Mouse (Mus musculus): Measurements from ENCODE around the gene Mtrf1. TPM values are rescaled to one million over a fixed set of nuclear protein-coding genes. Genes with fewer than 3 reads are reported as not detected.
"Not testable (repeated sequence)": the region's sequence is repeated elsewhere in the genome, so short reads cannot be mapped to it uniquely, and the experiment has no call there.

Mtrf1 gene
- total and polyA plus RNA-seq, 2 experiments, result 2.3 to 10.3 TPM

GRCm38 (mm10) chr14:79409278-79409830 lies 11.8 kb downstream of the Mtrf1 start:
- H3K36me3 ChIP-seq (ENCODE audit: control insufficient read depth, insufficient read depth, low read length), result peaks cover 8% of the 10 kb centered on the region
- no peaks in the 10 kb centered on the region for H3K79me2 ChIP-seq (ENCODE audit: control insufficient read depth, insufficient read depth, low read length)
- no peak overlapping the region for H3K4me3 ChIP-seq (ENCODE audit: insufficient read depth, low read depth, low read length)
- no peaks in the 10 kb centered on the region for H3K27me3 ChIP-seq (ENCODE audit: control insufficient read depth, insufficient read depth, low read length)
- H3K4me1 ChIP-seq (ENCODE audit: control insufficient read depth, insufficient read depth, low read length), result no peaks in the 10 kb centered on the region; the same call in 1 of the 2 replicates
- TF ChIP-seq CTCF (IDR thresholded peaks at IDR 0.05; ENCODE audit: low read depth, low read length) (no peak), POLR2A (IDR thresholded peaks at IDR 0.05; ENCODE audit: extremely low read depth, insufficient read depth, low read length) (no peak)
- DNase-seq (ENCODE audit: extremely low read depth, low read depth, low spot score), result peak; percentile 69
- H3K27ac ChIP-seq (replicated peaks; ENCODE audit: insufficient read depth, low read depth, low read length), result no peak overlapping the region
- WGBS, result 22% methylated on average over 6 of the region's 6 CpGs
- no peak overlapping the region for H3K9ac ChIP-seq (ENCODE audit: low read depth, low read length)

DNA sequence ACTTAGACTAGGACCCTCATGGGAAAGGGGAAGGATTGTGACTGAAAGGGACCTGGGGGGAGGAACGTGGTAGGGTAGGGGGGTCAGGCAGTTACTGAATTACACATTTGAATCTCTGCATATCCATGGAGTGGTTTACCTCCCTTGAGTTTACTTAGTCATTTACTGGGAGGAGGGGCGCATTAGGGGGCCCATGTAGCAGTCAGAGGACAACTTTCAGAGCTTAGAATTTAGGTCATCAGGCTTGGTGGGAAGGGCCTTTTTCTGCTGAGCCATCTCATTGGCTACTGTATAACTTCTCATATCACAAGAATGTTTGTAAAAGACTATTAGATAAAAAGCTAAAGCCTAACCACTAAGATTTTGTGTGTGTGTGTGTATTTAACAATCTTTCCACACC lies 13.1 kb downstream of the Mtrf1 start:
- H3K36me3 ChIP-seq (ENCODE audit: control insufficient read depth, insufficient read depth, low read length), result peaks cover 8% of the 10 kb centered on the region
- H3K9ac ChIP-seq (ENCODE audit: low read depth, low read length), result no peak overlapping the region
- H3K4me1 ChIP-seq (ENCODE audit: control insufficient read depth, insufficient read depth, low read length), result no peaks in the 10 kb centered on the region; the same call in 1 of the 2 replicates
- no peak overlapping the region for H3K27ac ChIP-seq (replicated peaks; ENCODE audit: insufficient read depth, low read depth, low read length)
- no peak overlapping the region for H3K4me3 ChIP-seq (ENCODE audit: insufficient read depth, low read depth, low read length)
- DNase-seq (ENCODE audit: extremely low read depth, low read depth, low spot score), result no peak
- no peaks in the 10 kb centered on the region for H3K79me2 ChIP-seq (ENCODE audit: control insufficient read depth, insufficient read depth, low read length)
- H3K27me3 ChIP-seq (ENCODE audit: control insufficient read depth, insufficient read depth, low read length), result no peaks in the 10 kb centered on the region
- TF ChIP-seq CTCF (IDR thresholded peaks at IDR 0.05; ENCODE audit: low read depth, low read length), result no peak
- 91% methylated on average over 2 of the region's 2 CpGs for WGBS

DNA sequence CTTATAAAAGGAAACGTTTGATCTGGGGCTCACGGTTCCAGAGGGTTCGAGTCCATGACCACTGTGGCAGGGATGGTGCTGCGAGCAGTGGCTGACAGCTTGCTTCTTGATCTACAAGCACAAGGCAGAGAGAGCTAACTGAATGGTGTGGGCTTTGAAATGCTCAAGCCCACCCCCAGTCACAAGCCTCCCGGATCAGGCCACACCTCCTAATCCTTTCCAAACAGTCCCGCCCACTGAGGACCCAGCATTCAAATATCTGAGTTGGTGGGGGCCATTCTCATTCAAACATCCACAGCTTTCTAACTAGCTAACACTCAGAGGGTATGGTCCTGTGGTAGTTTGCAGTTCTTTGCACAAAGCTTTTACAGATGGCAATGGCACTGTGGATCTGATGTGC lies 15.5 kb downstream of the Mtrf1 start:
- WGBS, result 96% methylated on average over 6 of the region's 6 CpGs
- TF ChIP-seq POLR2A (IDR thresholded peaks at IDR 0.05; ENCODE audit: extremely low read depth, insufficient read depth, low read length) (no peak), CTCF (IDR thresholded peaks at IDR 0.05; ENCODE audit: low read depth, low read length) (no peak)
- Histone ChIP-seq H3K27ac (replicated peaks; ENCODE audit: insufficient read depth, low read depth, low read length) (no peak overlapping the region), H3K79me2 (ENCODE audit: control insufficient read depth, insufficient read depth, low read length) (no peaks in the 10 kb centered on the region), H3K4me3 (ENCODE audit: insufficient read depth, low read depth, low read length) (no peak overlapping the region), H3K4me1 (ENCODE audit: control insufficient read depth, insufficient read depth, low read length) (no peaks in the 10 kb centered on the region; the same call in 1 of the 2 replicates), H3K9ac (ENCODE audit: low read depth, low read length) (no peak overlapping the region), H3K36me3 (ENCODE audit: control insufficient read depth, insufficient read depth, low read length) (peaks cover 10% of the 10 kb centered on the region), H3K27me3 (ENCODE audit: control insufficient read depth, insufficient read depth, low read length) (no peaks in the 10 kb centered on the region)
- no peak for DNase-seq (ENCODE audit: extremely low read depth, low read depth, low spot score)

- Histone ChIP-seq H3K27me3 (ENCODE audit: control insufficient read depth, insufficient read depth, low read length) (no peaks in the 10 kb centered on the region), H3K4me1 (ENCODE audit: control insufficient read depth, insufficient read depth, low read length) (no peaks in the 10 kb centered on the region), H3K79me2 (ENCODE audit: control insufficient read depth, insufficient read depth, low read length) (no peaks in the 10 kb centered on the region), H3K4me3 (ENCODE audit: insufficient read depth, low read depth, low read length) (no peak overlapping the region), H3K27ac (replicated peaks; ENCODE audit: insufficient read depth, low read depth, low read length) (no peak overlapping the region), H3K36me3 (ENCODE audit: control insufficient read depth, insufficient read depth, low read length) (peaks cover 22% of the 10 kb centered on the region), H3K9ac (ENCODE audit: low read depth, low read length) (no peak overlapping the region)
- WGBS, result 88% methylated on average over 20 of the region's 20 CpGs
- TF ChIP-seq CTCF (IDR thresholded peaks at IDR 0.05; ENCODE audit: low read depth, low read length), result no peak
- TF ChIP-seq POLR2A (IDR thresholded peaks at IDR 0.05; ENCODE audit: extremely low read depth, insufficient read depth, low read length), result no peak
- no peak for DNase-seq (ENCODE audit: extremely low read depth, low read depth, low spot score)
Measured at GRCm38 (mm10) chr14:79420083-79420685, 22.6 kb downstream of the Mtrf1 start.

GRCm38 (mm10) chr14:79425979-79426729 lies 28.6 kb downstream of the Mtrf1 start, which contains the start of gene Kbtbd7:
Kbtbd7 (plus strand) TSS chr14:79426511.
- DNase-seq (ENCODE audit: extremely low read depth, low read depth, low spot score), result peak; percentile 90
- Histone ChIP-seq H3K27ac (replicated peaks; ENCODE audit: insufficient read depth, low read depth, low read length) (peak within 1 kb of the TSS; percentile 55), H3K9ac (ENCODE audit: low read depth, low read length) (peak within 1 kb of the TSS; percentile 63), H3K27me3 (ENCODE audit: control insufficient read depth, insufficient read depth, low read length) (no peaks in the 10 kb centered on the region), H3K36me3 (ENCODE audit: control insufficient read depth, insufficient read depth, low read length) (peaks cover 5% of the 10 kb centered on the region), H3K4me3 (ENCODE audit: insufficient read depth, low read depth, low read length) (peak within 1 kb of the TSS; percentile 58), H3K4me1 (ENCODE audit: control insufficient read depth, insufficient read depth, low read length) (peaks cover 8% of the 10 kb centered on the region), H3K79me2 (ENCODE audit: control insufficient read depth, insufficient read depth, low read length) (no peaks in the 10 kb centered on the region; the same call in 1 of the 2 replicates)
- WGBS, result under 1% methylated on average over 44 of the region's 44 CpGs
- TF ChIP-seq CTCF (IDR thresholded peaks at IDR 0.05; ENCODE audit: low read depth, low read length), result no peak
- TF ChIP-seq POLR2A (IDR thresholded peaks at IDR 0.05; ENCODE audit: extremely low read depth, insufficient read depth, low read length), result peak; percentile 39; the same call in 1 of the 2 replicates

GRCm38 (mm10) chr14:79426730-79427365 lies 29.3 kb downstream of the Mtrf1 start:
- Histone ChIP-seq H3K9ac (ENCODE audit: low read depth, low read length) (peak overlapping the region; percentile 63), H3K4me3 (ENCODE audit: insufficient read depth, low read depth, low read length) (peak overlapping the region; percentile 58), H3K27ac (replicated peaks; ENCODE audit: insufficient read depth, low read depth, low read length) (peak overlapping the region; percentile 55)
- not testable (repeated sequence) for DNase-seq (ENCODE audit: extremely low read depth, low read depth, low spot score); H3K27me3 ChIP-seq (ENCODE audit: control insufficient read depth, insufficient read depth, low read length); H3K4me1 ChIP-seq (ENCODE audit: control insufficient read depth, insufficient read depth, low read length); H3K79me2 ChIP-seq (ENCODE audit: control insufficient read depth, insufficient read depth, low read length); H3K36me3 ChIP-seq (ENCODE audit: control insufficient read depth, insufficient read depth, low read length)
- WGBS, result 62% methylated on average over 11 of the region's 59 CpGs
